ENCODE assay signal across 8 mouse cellular contexts in genomic region chr8:104250439-104251367, GRCm38 (mm10). TPM values are rescaled to one million over a fixed set of nuclear protein-coding genes. Genes with fewer than 3 reads are reported as not detected.
A peak's percentile ranks its signal among the peaks of the same experiment; 100 is the strongest.
DNase-seq lines count a peak whose midpoint lies in the region; ATAC-seq lines count a peak whose summit lies in the region.

Gene Cklf (plus strand): TSS chr8:104250861.

- ATAC-seq in activated CD4-positive, CD25-positive, alpha-beta regulatory T cell, adult 4 months, result peak; percentile 37
- ATAC-seq in common myeloid progenitor, adult 5-6 weeks (replicated peaks; ENCODE audit: low read depth, poor library complexity, severe bottlenecking), result peak; percentile 54
- peak; percentile 72 for ATAC-seq in megakaryocyte-erythroid progenitor cell, adult 5-6 weeks (replicated peaks; ENCODE audit: low FRiP score, low TSS enrichment, poor library complexity, severe bottlenecking)

- peak; percentile 77 to 84 for DNase-seq in gastrocnemius, adult 8-10 months (ENCODE audit: low spot score in 2 of 2)
- DNase-seq in hindlimb bud, embryonic 11.5 days (ENCODE audit: extremely low spot score, low read depth, low spot score), result peak; percentile 94
- peak; percentile 56 to 87 for DNase-seq in left cerebral cortex, postnatal 10 days (ENCODE audit: extremely low spot score in 1 of 2, low spot score in 2 of 2)
- DNase-seq in right cerebral cortex, postnatal 25 days, result peak; percentile 76
- DNase-seq in urinary bladder, postnatal 4 days (ENCODE audit: low spot score in 2 of 2), result peak; percentile 78 to 81

- intact Hi-C loops in left cerebral cortex, postnatal 10 days (cut with DNase I), result loop anchor here (5.0 kb wide), 1 partner anchor 92 kb away; no protein-coding TSS in a partner anchor

RNA-seq across cellular contexts. Expression of gene Cklf, which starts in this region (rescaled TPM):
- polyA plus RNA-seq in activated CD4-positive, CD25-positive, alpha-beta regulatory T cell, adult 4 months (2017; shearing (Covaris generic)), result 100 to 1,000 TPM in 1 of 2 experiments, 10 to 100 TPM in 1; 92.7 to 102 TPM
- total RNA-seq in common myeloid progenitor, adult 5-6 weeks (2017), result 12.2 and 14.5 TPM in 2 replicates
- 1 to 10 TPM in 2 of 4 experiments, under 1 TPM in 2; 0.75 to 1.8 (median 1.2) TPM for total RNA-seq in gastrocnemius, adult 8-10 months (2022)
- 10 to 100 TPM; 12.5 to 13.0 TPM for total RNA-seq in left cerebral cortex, postnatal 10 days (2021)
- 37.3 and 45.8 TPM in 2 replicates for total RNA-seq in megakaryocyte-erythroid progenitor cell, adult 5-6 weeks (2014; fragmentation: Nextera tagmentation)
- total RNA-seq in megakaryocyte-erythroid progenitor cell, adult 5-6 weeks (2017), result 7.6 and 14.6 TPM in 2 replicates

Comparison
In these comparisons a context has a peak if more than half of its experiments do, and no peak if none do; other contexts are left out.
1. Peak in every context shown above with its lines: DNase-seq and ATAC-seq.